Mouse (Mus musculus): ENCODE results near the gene Sco1. TPM values are rescaled to one million over a fixed set of nuclear protein-coding genes. Genes with fewer than 3 reads are reported as not detected.

The Sco1 gene
- 2.1 and 2.7 TPM in 2 replicates for polyA plus RNA-seq (2012; ENCODE audit: low replicate concordance)

DNA sequence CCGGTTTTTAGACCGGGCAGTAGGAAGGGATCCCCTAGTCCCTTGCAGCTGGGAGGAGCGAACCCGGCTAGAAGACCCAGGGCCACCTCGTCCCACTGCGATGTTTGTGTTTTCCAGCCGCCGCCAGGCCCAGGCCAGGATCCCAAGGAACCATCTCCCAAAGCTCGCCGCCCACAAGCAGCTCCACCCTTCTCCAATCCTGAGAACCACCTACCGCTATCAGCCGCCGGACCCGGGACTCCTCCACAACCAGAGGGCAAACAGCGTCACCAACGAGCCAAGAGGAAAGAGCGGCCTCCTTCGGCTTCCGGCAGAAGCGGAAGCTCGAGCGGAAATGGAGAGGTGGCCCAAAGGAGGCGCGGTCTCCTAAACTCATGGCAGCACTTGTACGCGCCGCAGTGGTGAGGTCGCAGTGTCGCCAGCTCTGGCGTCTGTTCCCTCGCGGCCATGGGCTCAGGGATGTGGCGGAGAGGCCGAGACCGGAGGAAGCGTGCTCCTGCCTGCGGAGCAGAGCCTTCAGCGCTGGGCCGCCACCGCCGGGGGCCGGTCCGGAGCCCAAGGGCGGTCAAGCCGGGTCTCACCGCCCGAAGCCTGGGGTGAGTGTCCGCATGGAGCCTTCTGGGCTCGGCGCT is at the start of gene Sco1, which contains the start of gene Adprm:
TSS of gene Sco1 (plus strand) at position 350 of the 632 bp plus-strand sequence.
TSS of gene Adprm (minus strand) at position 274 of the 632 bp plus-strand sequence.

DNA sequence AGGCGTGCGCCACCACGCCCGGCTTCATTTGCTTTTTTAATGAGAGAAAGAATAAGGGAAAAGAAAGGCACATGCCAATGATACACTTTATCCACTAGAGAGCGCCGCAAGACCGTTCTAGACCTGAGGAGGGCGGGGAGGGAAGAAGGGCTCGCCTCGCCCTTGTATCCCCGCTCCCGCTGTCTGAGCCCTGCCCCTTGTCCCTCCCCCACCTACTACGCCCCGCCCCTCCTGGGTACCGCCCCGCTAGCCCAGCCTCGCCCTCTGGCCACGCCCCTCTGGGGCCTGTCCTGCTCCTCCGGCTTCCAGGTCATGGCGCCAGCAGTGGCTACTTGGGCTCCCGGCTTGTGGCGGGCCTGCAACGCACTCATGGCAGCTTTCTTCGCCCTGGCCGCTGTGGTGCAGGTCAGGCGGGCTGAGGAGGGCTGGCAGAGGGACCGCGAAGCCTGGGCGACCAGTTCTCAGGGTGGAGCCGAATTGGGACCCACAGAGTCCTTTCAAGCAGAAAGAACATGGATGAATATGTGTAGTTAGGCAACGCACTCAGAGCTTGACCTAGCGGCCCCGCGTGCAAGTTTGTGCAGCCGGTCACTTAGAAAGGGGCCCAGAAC is 27.5 kb upstream of the Sco1 start, which contains the start of gene Tmem220:
TSS of gene Tmem220 (plus strand) at position 288 of the 611 bp plus-strand sequence.

DNA sequence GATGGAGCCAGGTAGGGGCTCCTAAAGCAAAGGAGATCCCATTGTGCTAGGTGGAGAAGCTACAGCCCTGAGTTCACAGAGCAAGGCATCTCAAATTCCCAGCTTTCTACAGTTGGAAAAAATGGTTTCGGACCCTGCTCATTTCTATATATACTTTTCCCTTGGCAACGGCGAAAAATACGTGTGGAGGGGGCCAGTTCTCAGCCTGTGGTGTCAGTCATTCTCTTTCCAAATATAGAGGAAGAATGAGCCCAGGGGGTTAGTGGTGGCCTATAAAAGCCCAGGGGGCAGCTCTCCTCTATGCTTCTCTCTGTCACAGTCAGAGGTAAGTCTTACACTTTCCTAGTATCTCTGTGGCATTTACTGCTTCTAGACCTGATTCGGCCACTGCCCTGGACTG is 25.5 kb downstream of the Sco1 start, which contains the start of gene Myh3:
TSS of gene Myh3 (plus strand) at position 301 of the 400 bp plus-strand sequence.

Other genes with a start within 250 kb of the Sco1 start
- not detected in 2 replicates for gene Pirt, start 140.7 kb upstream of the Sco1 start, polyA plus RNA-seq (2012; ENCODE audit: low replicate concordance)
- gene Tmem238l, start 96.0 kb upstream of the Sco1 start, polyA plus RNA-seq (2012; ENCODE audit: low replicate concordance): not detected in 2 replicates
- gene Tmem220, start 27.5 kb upstream of the Sco1 start, polyA plus RNA-seq (2012; ENCODE audit: low replicate concordance): 0.16 and 0.17 TPM in 2 replicates
- 0.89 and 1.8 TPM in 2 replicates for gene Adprm, start 76 bp upstream of the Sco1 start, polyA plus RNA-seq (2012; ENCODE audit: low replicate concordance)
- gene Myh3, start 25.6 kb downstream of the Sco1 start, polyA plus RNA-seq (2012; ENCODE audit: low replicate concordance): 0.02 TPM in 2 replicates
- gene Myh2, start 118.4 kb downstream of the Sco1 start, polyA plus RNA-seq (2012; ENCODE audit: low replicate concordance): not detected in 2 replicates
- gene Myh1, start 147.4 kb downstream of the Sco1 start, polyA plus RNA-seq (2012; ENCODE audit: low replicate concordance): not detected in 2 replicates
- gene Myh4, start 185.4 kb downstream of the Sco1 start, polyA plus RNA-seq (2012; ENCODE audit: low replicate concordance): not detected in 2 replicates
- gene Myh8, start 224.5 kb downstream of the Sco1 start, polyA plus RNA-seq (2012; ENCODE audit: low replicate concordance): not detected in 2 replicates